Mouse (Mus musculus): ENCODE results near the gene Prkrip1. TPM values are rescaled to one million over a fixed set of nuclear protein-coding genes. Genes with fewer than 3 reads are reported as not detected.
"Not testable (repeated sequence)": the region's sequence is repeated elsewhere in the genome, so short reads cannot be mapped to it uniquely, and the experiment has no call there.

The Prkrip1 gene
- total RNA-seq, 2 experiments from 2014 or later: 19.4 to 23.8 TPM

DNA sequence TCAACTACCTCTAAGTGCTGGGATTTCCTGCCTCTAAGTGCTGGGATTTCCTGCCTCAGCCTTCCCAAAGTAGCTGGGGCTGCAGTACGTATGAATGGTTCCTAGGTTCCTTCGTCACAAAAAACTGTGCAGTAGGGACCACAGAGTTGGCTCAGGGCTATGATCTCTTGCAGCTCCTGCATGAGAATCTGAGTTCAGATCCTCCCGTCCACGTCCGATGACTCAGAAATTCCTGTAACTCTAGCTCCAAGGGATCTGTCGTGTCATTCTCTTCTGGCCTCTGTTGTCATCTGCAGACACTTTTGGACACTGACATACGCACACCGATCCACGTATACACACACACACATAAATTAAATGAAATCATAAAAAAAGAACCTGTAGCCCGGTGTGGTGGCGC, 14.0 kb upstream of the Prkrip1 start:
- no peak for DNase-seq (ENCODE audit: low spot score)

- DNase-seq (ENCODE audit: low spot score): not testable (repeated sequence)
These were observed 12.8 kb upstream of the Prkrip1 start for GRCm38 (mm10) chr5:136211341-136212102.

DNA sequence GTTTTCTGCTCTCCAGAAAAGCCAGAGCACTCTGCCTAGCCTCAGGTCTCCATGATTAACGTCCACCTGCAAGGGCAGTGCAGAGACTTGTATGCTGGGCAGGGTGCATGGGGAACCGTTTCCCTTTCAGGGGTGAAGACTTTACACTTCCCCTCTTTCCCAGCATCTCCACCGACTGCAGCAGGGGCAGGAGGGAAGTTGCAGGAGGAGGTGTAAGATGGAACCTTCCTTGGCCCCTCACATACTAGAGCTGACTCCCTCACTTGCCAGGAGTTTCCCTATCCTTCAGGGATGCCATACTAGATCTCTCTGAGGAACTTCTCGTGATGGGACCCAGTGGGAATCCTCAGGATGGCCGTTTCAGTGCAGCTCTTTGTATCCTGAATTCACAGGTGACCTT, 11.8 kb upstream of the Prkrip1 start:
- no peak for DNase-seq (ENCODE audit: low spot score)

- peak; percentile 84 for DNase-seq (ENCODE audit: low spot score)
These were observed 3.1 kb upstream of the Prkrip1 start for GRCm38 (mm10) chr5:136201832-136202231.

DNA sequence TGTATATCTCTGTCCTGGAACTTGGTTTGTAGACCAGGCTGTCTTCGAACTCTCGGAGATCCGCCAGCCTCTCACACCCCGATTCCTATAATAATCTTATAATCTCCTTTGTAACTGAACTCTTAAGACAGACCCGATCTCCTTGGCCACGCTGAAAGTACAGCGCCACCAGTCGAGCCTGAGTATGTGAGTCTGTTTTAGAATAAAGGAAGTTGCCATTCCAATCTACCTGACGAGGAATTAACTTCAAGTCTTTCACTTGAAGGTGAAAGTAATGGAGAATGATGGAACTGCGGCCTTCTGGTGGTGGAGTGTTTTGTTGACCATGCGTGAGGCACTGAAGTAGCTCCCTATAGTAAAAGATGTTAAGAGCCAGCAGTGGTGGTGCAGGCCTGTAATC, 763 bp upstream of the Prkrip1 start:
- DNase-seq (ENCODE audit: low spot score): no peak

DNA sequence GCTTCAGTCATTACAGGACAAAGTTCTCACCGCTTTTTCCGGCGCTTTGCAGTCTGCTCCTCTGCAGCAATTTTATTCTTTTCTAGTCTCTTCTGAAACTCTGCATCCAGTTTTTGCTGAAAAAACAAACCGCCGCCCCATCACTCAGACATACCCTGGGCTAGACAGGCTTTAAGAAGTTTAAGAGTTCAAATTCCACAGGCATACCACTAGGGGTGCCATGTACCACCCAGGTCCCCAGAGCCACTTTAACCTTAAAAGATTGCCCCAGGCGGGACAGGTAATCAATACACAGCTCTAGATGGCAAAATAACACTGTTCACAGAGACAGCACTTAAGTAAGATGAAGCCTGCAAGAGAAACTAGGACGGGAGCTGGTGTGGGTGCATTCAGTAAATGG, 6.9 kb downstream of the Prkrip1 start:
- no peak for DNase-seq (ENCODE audit: low spot score)

DNA sequence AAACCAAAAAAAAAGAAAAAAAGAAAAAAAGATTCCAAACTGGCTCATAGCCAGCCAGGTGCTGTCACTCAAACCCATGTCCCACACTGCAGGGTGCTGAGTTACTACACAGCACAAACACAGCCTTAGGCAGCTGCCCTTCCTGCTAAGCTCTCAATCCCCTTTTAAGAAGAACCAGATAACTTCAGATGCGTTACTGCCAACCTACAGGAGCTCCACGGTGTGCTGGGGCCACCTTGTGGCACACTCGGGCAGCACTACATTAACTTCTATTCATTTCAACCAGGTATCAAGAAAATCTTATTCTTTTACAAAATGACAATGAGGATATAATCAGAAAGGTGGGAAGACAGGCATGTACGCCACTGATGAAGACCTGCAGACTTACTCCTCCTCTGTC, 12.0 kb downstream of the Prkrip1 start:
- DNase-seq (ENCODE audit: low spot score): peak; percentile 53

GRCm38 (mm10) chr5:136183766-136184165, 15.0 kb downstream of the Prkrip1 start:
- no peak for DNase-seq (ENCODE audit: low spot score)

DNA sequence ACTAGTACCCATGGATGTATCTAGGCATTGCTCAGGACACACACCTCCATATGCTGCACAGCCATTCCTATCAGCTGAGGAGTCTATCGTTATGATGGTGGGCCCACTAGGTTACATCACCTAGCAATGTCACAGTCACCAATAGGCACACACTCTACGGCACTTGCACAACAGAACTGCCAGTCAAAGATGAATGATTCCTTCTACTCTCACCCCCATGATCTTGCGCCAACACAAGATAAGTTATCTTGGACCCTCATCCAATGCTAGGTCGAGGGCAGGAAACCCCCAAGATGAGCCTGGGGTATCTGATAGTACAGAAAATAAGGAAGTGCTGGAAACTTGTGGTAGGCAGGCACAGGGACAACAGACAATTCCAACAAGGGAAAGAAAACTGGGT, 15.9 kb downstream of the Prkrip1 start:
- DNase-seq (ENCODE audit: low spot score): no peak

- no peak for DNase-seq (ENCODE audit: low spot score)
These were observed 16.7 kb downstream of the Prkrip1 start for GRCm38 (mm10) chr5:136182049-136182448.

- no peak for DNase-seq (ENCODE audit: low spot score)
These were observed 17.6 kb downstream of the Prkrip1 start for GRCm38 (mm10) chr5:136181197-136181596.

- DNase-seq (ENCODE audit: low spot score): no peak
These were observed 19.2 kb downstream of the Prkrip1 start for GRCm38 (mm10) chr5:136179594-136179993.

GRCm38 (mm10) chr5:136173606-136174463, 24.9 kb downstream of the Prkrip1 start:
- no peak for DNase-seq (ENCODE audit: low spot score)

GRCm38 (mm10) chr5:136172939-136173338, 25.8 kb downstream of the Prkrip1 start:
- no peak for DNase-seq (ENCODE audit: low spot score)

DNA sequence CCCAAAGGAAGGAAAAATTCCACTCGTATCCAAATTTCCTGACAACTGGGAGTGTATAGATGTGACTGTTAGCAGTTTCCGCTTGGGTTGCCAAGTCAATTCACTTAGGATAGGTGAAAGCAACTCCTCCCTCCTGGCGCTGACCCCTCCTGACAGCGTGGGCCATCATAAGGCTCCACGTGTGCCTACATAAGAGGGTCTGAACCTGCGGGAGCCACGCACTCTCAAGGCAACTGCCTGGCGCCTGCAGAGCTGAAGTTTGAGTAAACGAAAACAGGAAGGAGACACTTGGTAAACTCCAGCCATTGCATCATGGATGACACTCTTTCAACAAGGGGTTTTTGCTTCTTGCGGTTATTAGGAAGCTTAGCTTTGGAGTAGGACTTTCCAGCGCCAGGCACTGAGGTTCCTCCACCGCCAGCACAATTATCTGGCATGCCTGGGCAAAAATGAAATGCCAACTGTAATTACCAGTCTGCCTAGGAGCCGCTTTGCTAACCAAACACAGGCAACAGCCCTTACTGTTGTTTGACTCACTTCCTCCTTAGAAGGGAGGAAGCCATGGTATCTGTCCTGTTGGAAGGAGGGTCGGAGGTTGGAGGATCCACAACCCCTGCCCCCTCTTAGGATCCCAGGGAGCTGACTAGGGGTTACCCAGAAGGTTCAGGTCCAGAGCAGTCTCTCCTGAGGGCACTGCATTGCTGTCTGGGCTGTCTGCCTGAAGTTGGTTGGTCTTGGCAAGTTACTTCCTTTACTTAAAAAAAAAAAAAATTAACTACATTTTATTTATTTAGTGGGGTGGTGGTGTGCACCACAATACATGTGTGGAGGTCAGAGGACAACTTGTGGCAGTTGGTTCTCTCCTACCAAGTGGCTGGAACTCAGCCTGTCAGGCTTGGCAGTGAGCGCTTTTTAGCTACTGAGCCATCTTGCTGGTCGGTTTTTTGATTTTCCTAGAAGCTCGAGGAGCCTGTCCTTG, 27.1 kb downstream of the Prkrip1 start:
- DNase-seq (ENCODE audit: low spot score): no peak

- DNase-seq (ENCODE audit: low spot score): peak; percentile 67
These were observed 28.0 kb downstream of the Prkrip1 start, which contains the start of gene Orai2 for GRCm38 (mm10) chr5:136170512-136171362. TSS of gene Orai2 (minus strand) at chr5:136170713.

GRCm38 (mm10) chr5:136169626-136170511, 28.9 kb downstream of the Prkrip1 start:
- DNase-seq (ENCODE audit: low spot score): no peak

DNA sequence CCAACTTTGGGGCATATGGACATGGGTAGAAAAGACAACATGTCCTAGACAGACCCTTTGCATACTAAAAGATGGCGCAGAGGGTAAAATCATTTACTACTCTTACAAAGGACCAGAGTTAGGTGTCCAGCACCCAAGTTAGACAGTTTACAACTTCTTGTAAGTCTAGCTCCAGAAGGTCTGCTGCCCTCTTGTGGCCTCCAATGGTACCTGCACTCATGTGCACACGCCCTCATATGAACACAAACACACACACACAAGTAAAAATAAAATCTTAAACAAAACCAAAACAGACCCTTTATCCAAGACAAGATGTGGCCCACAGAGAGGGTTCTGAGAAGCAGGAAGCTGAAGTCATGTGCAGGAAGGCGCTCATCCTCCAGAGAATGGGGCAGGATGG, 30.7 kb downstream of the Prkrip1 start:
- DNase-seq (ENCODE audit: low spot score): no peak

DNA sequence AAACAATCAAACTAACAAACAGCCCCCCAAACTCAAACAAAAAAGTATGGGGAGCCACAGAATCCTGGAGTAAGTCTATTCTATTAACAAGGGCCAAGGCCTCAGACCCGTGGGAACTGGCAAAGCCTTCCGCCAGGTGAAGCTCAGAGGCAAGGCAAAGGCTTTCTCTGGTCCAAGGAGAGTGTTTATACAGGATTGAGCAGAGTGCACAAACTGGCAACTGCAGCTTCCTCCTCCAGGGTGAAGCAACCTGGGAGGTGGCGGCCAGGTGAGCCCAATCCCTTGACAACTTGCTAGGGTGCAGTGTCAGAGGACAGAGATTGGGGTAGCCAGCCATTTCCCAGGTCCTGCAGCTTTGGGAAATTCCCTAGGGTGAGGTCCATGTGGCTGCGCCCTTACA, 31.5 kb downstream of the Prkrip1 start:
- no peak for DNase-seq (ENCODE audit: low spot score)

Data from gastrocnemius, adult 18-20 months (tissue).